Comparison of ENCODE assay signal across 21 mouse cellular contexts in the genomic region with DNA sequence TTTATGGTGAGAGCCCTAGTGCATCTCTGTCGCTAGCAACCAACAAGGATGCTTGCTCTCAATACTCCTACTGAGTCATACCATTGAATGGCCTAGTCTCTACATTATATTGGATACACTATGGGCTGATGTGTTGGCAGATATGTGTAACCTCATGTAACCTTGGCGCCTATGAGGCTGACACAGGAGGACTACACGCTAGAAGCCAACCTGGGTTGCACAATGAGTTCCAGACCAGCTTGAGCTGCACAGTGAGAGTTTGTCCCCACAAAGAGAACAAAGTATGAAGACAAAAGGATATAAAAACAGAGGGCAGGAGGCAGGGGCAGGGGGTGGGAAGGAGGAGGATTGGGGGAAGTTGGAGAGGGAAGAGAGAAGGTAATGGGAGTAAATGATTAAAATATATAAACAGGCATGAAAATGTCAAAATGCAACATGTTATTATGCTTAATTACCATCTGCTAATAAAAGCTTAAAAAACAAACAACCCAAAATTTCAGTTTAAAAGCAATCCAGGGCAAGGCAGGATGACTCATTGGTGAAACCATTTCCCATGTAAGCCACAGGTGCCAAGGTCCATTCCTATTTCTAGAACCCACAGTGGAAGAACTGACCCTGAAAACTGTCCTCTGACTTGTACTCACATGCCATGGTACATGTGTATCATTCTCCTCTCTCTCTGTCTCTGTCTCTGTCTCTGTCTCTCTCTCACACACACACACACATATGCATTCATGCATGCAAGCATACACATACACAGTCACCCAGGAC. TPM values are rescaled to one million over a fixed set of nuclear protein-coding genes. Genes with fewer than 3 reads are reported as not detected.
"Had no signal": no experiment of that assay in that cellular context is flagged by ENCODE, and none has a peak within 500 bp of the region (broad histone marks: within the 10 kb centered on the region; RNA-seq: fewer than 3 reads in every experiment).

No protein-coding gene starts in this region.

- H3K4me1 ChIP-seq: midbrain, embryonic 10.5 days; midbrain, embryonic 12.5 days; neural tube, embryonic 13.5 days; neural tube, embryonic 15.5 days had no signal

- H3K27ac ChIP-seq: midbrain, embryonic 10.5 days; midbrain, embryonic 12.5 days; neural tube, embryonic 13.5 days; neural tube, embryonic 15.5 days had no signal

- H3K9me3 ChIP-seq: midbrain, embryonic 12.5 days; neural tube, embryonic 13.5 days; neural tube, embryonic 15.5 days had no signal

- ATAC-seq: midbrain, embryonic 16.5 days had no signal

- H3K27me3 ChIP-seq: midbrain, embryonic 12.5 days; neural tube, embryonic 13.5 days; neural tube, embryonic 15.5 days had no signal

- H3K4me3 ChIP-seq: midbrain, embryonic 10.5 days; midbrain, embryonic 12.5 days; myocyte; neural tube, embryonic 13.5 days; neural tube, embryonic 15.5 days had no signal

- H3K9ac ChIP-seq: lung, embryonic 14.5 days; midbrain, embryonic 12.5 days; neural tube, embryonic 13.5 days; neural tube, embryonic 15.5 days had no signal

- DNase-seq: lung, embryonic 14.5 days; lung, postnatal 10 days; lung, postnatal 4 days; midbrain, embryonic 14.5 days; retina, postnatal 1 day; right cerebral cortex, adult 18-20 months; right cerebral cortex, postnatal 25 days; right cerebral cortex, postnatal 4 days; spleen, adult 18-20 months; thymus, adult 18-20 months; thymus, postnatal 14 days; thymus, postnatal 36 days had no signal

- H3K4me2 ChIP-seq: lung, embryonic 14.5 days; midbrain, embryonic 12.5 days; neural tube, embryonic 13.5 days; neural tube, embryonic 15.5 days had no signal

RNA-seq across cellular contexts. Expression of a gene that starts 32.1 kb away (rescaled TPM):
- total RNA-seq: megakaryocyte-erythroid progenitor cell, adult 5-6 weeks had no signal
- polyA plus RNA-seq: lung, embryonic 14.5 days; midbrain, embryonic 10.5 days; midbrain, embryonic 12.5 days; midbrain, embryonic 14.5 days; midbrain, embryonic 16.5 days; myocyte; neural tube, embryonic 11.5 days; neural tube, embryonic 13.5 days; neural tube, embryonic 15.5 days; stomach, embryonic 14.5 days had no signal
